28 mouse cellular contexts compared by ENCODE assay signal in the genomic region with DNA sequence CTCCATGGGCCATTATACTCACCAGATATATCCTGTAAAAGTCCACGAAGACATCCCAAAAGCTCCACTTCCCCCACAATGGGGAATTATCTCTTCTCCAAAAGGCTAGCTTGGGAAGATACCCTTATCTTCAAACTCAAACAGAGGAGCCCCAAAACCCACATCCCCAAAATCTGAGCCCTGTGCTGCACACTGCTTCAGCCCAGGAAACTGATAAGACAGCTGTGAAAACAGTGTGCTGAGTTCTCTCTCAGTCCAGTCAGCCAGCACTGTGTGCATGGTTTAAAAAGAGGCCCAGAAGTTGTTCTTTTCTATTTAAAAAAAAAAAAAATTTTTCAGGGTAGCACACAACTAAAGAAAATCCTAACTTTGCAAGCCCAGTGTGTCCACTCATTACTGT. TPM values are rescaled to one million over a fixed set of nuclear protein-coding genes. Genes with fewer than 3 reads are reported as not detected.
A peak's percentile ranks its signal among the peaks of the same experiment; 100 is the strongest.
DNase-seq lines count a peak whose midpoint lies in the region; ATAC-seq and TF ChIP-seq lines count a peak whose summit lies in the region.
"Had no signal": no experiment of that assay in that cellular context is flagged by ENCODE, and none has a peak within 500 bp of the region (broad histone marks: within the 10 kb centered on the region; RNA-seq: fewer than 3 reads in every experiment).

No protein-coding gene starts in this region.

- no peaks in the 10 kb centered on the region for H3K27me3 ChIP-seq in heart, embryonic 15.5 days
- no peaks in the 10 kb centered on the region for H3K27me3 ChIP-seq in C2C12 (ENCODE audit: control insufficient read depth, insufficient read depth, insufficient read length)
- H3K27me3 ChIP-seq: CH12.LX; embryonic facial prominence, embryonic 13.5 days; forebrain, embryonic 12.5 days; forebrain, embryonic 15.5 days; heart, embryonic 13.5 days; intestine, embryonic 15.5 days had no signal

- TF ChIP-seq CTCF in C2C12 (IDR thresholded peaks at IDR 0.05; ENCODE audit: control insufficient read depth, insufficient read depth, insufficient read length) = no peak

- 32% methylated on average over 1 of the region's 1 CpGs for WGBS in heart, embryonic 15.5 days

- no peak overlapping the region for H3K4me3 ChIP-seq in heart, embryonic 15.5 days
- no peak overlapping the region for H3K4me3 ChIP-seq in C2C12 (ENCODE audit: insufficient read depth, poor library complexity, severe bottlenecking)
- H3K4me3 ChIP-seq: embryonic facial prominence, embryonic 10.5 days; embryonic facial prominence, embryonic 13.5 days; erythroblast, embryonic 14.5 days; forebrain, embryonic 12.5 days; forebrain, embryonic 15.5 days; heart, embryonic 13.5 days; hindbrain, embryonic 10.5 days; hindbrain, embryonic 13.5 days; intestine, embryonic 15.5 days had no signal

- intact Hi-C loops in heart, postnatal 25 days (cut with DNase I) = no loop called here

- H3K4me2 ChIP-seq in heart, embryonic 15.5 days = no peak overlapping the region
- H3K4me2 ChIP-seq: embryonic facial prominence, embryonic 13.5 days; forebrain, embryonic 12.5 days; forebrain, embryonic 15.5 days; heart, embryonic 13.5 days; hindbrain, embryonic 13.5 days; intestine, embryonic 15.5 days had no signal

- H3K79me3 ChIP-seq in C2C12 (ENCODE audit: low read depth) = no peaks in the 10 kb centered on the region

- H3K9ac ChIP-seq in heart, embryonic 15.5 days = no peak overlapping the region
- H3K9ac ChIP-seq: embryonic facial prominence, embryonic 13.5 days; forebrain, embryonic 12.5 days; forebrain, embryonic 15.5 days; heart, embryonic 13.5 days; hindbrain, embryonic 13.5 days; intestine, embryonic 15.5 days had no signal

- no peaks in the 10 kb centered on the region for H3K9me3 ChIP-seq in heart, embryonic 15.5 days (replicated peaks)
- H3K9me3 ChIP-seq: embryonic facial prominence, embryonic 10.5 days; embryonic facial prominence, embryonic 13.5 days; forebrain, embryonic 12.5 days; forebrain, embryonic 15.5 days; G1E; heart, embryonic 13.5 days; hindbrain, embryonic 10.5 days; hindbrain, embryonic 13.5 days; intestine, embryonic 15.5 days had no signal

- H3K4me1 ChIP-seq in heart, embryonic 15.5 days (replicated peaks) = peaks cover 3% of the 10 kb centered on the region; the same call in 1 of the 2 replicates
- H3K4me1 ChIP-seq: forebrain, embryonic 12.5 days; forebrain, embryonic 15.5 days; intestine, embryonic 15.5 days had no signal

- DNase-seq in heart, postnatal 25 days (ENCODE audit: low spot score) = no peak
- peak; percentile 3 for DNase-seq in MEL-GATA-1-ER (ENCODE audit: extremely low read depth, low read depth)
- DNase-seq in urinary bladder, postnatal 14 days (ENCODE audit: low spot score) = no peak
- DNase-seq in adrenal gland, adult 18-20 months (ENCODE audit: low spot score in 2 of 2) = no peak
- DNase-seq: adrenal gland, adult 2 months; adrenal gland, postnatal 14 days; cerebellum, adult 11 months; cerebellum, adult 2 months; cerebellum, adult 9-11 months; cerebellum, postnatal 25 days; embryo, embryonic 11 days; gastrocnemius, postnatal 25 days; heart, postnatal 14 days; kidney, adult 11 months had no signal

- no peak overlapping the region for H3K27ac ChIP-seq in heart, embryonic 15.5 days
- H3K27ac ChIP-seq: embryonic facial prominence, embryonic 10.5 days; embryonic facial prominence, embryonic 13.5 days; forebrain, embryonic 12.5 days; forebrain, embryonic 15.5 days; hindbrain, embryonic 10.5 days; hindbrain, embryonic 13.5 days; intestine, embryonic 15.5 days had no signal

- no peak overlapping the region for H3ac ChIP-seq in C2C12 (ENCODE audit: control insufficient read depth, insufficient read length, low read depth)

- H3K79me2 ChIP-seq in C2C12 (ENCODE audit: control insufficient read depth, insufficient read depth) = no peaks in the 10 kb centered on the region

- 0 out of 2 replicates have a peak, but pooled peaks have one; percentile 35 for ATAC-seq in heart, embryonic 15.5 days (replicated peaks; ENCODE audit: insufficient number of reproducible peaks, insufficient read depth, low FRiP score, low read depth)
- ATAC-seq: forebrain, embryonic 15.5 days; hindbrain, embryonic 16.5 days; intestine, embryonic 15.5 days had no signal

- H3K36me3 ChIP-seq in heart, embryonic 15.5 days = no peaks in the 10 kb centered on the region
- H3K36me3 ChIP-seq in C2C12 (ENCODE audit: control insufficient read depth, insufficient read depth) = no peaks in the 10 kb centered on the region
- H3K36me3 ChIP-seq: embryonic facial prominence, embryonic 10.5 days; embryonic facial prominence, embryonic 13.5 days; forebrain, embryonic 12.5 days; forebrain, embryonic 15.5 days; G1E; heart, embryonic 13.5 days; hindbrain, embryonic 10.5 days; hindbrain, embryonic 13.5 days; intestine, embryonic 15.5 days had no signal

TF ChIP-seq in C2C12, 6 proteins besides CTCF, POLR2A, EP300 and RAD21:
- TF ChIP-seq MYOD1 (IDR thresholded peaks at IDR 0.05; ENCODE audit: control insufficient read depth, insufficient read length, low read depth) (peak; percentile 47), FOSL1 (IDR thresholded peaks at IDR 0.05; ENCODE audit: insufficient read depth, low read length, poor library complexity, severe bottlenecking) (no peak)

RNA-seq across cellular contexts. Expression of a gene that starts 47.7 kb away (rescaled TPM):
- polyA plus RNA-seq in heart, embryonic 15.5 days (2015; fragmentation: Nextera tagmentation; extraction: Ambion mirVana) = 12.4 and 15.0 TPM in 2 replicates
- total RNA-seq in heart, postnatal 25 days (2021) = 10 to 100 TPM; 11.7 to 14.5 TPM
- 5.8 TPM for polyA plus RNA-seq in C2C12 (2012; fragmentation: generic; extraction: Trizol)
- 10 to 100 TPM; 10.6 to 16.0 TPM for total RNA-seq in adrenal gland, adult 18-20 months (2021)
- polyA plus RNA-seq: G1E had no signal
